Mouse (Mus musculus) layer of hippocampus, adult 2 months (tissue): ENCODE measurements around the gene Nek7. TPM values are rescaled to one million over a fixed set of nuclear protein-coding genes. Genes with fewer than 3 reads are reported as not detected.

Experiments
- DNase-seq, 2 experiments: peaks; one replicate each; pipeline ENCODE4 v3.0.0; 2022; ENCODE audit warnings: low spot score in 2 of 2
- H3K27ac ChIP-seq: fragments of 200-600 bp; 2 replicates; pipeline ENCODE4 v1.8.1; 2022
- H3K4me3 ChIP-seq: fragments of 200-600 bp; 2 replicates; pipeline ENCODE4 v1.8.1; 2022; ENCODE audit warnings: mild to moderate bottlenecking
- CTCF ChIP-seq: fragments of 200-600 bp; conservative IDR thresholded peaks from 2 replicates; pipeline ENCODE4 v1.8.1; 2022; ENCODE audit warnings: antibody characterized with exemption, mild to moderate bottlenecking, moderate library complexity
- total RNA-seq, 2 experiments: library from RNA; stranded (reverse); gene quantifications; 2 replicates each; pipeline ENCODE4 v1.2.3; 2021

Gene Nek7
- total RNA-seq, 2 experiments from 2014 or later = 33.9 to 34.9 TPM

GRCm38 (mm10) chr1:138596127-138596706 is 23.7 kb downstream of the Nek7 start:
- no peak for TF ChIP-seq CTCF
- no peak overlapping the region for H3K4me3 ChIP-seq
- no peak for DNase-seq
- H3K27ac ChIP-seq = peak overlapping the region; percentile 36; the same call in 1 of the 2 replicates

GRCm38 (mm10) chr1:138594910-138595309 is 25.0 kb downstream of the Nek7 start:
- H3K4me3 ChIP-seq = no peak overlapping the region
- H3K27ac ChIP-seq = peak overlapping the region; percentile 61; the same call in 1 of the 2 replicates
- no peak for TF ChIP-seq CTCF
- DNase-seq = no peak

- no peak for TF ChIP-seq CTCF
- Histone ChIP-seq H3K4me3 (no peak overlapping the region), H3K27ac (no peak overlapping the region)
- DNase-seq = no peak
Observed at GRCm38 (mm10) chr1:138593922-138594321, 26.0 kb downstream of the Nek7 start.

- H3K27ac ChIP-seq = no peak overlapping the region
- no peak for TF ChIP-seq CTCF
- no peak overlapping the region for H3K4me3 ChIP-seq
- no peak for DNase-seq
Observed at GRCm38 (mm10) chr1:138592466-138592865, 27.5 kb downstream of the Nek7 start.

GRCm38 (mm10) chr1:138590451-138591022 is 29.4 kb downstream of the Nek7 start:
- no peak for TF ChIP-seq CTCF
- 0 out of 2 replicates have a peak overlapping the region, but pooled peaks have one; percentile 10 for H3K27ac ChIP-seq
- no peak overlapping the region for H3K4me3 ChIP-seq
- no peak for DNase-seq

- Histone ChIP-seq H3K4me3 (no peak overlapping the region), H3K27ac (no peak overlapping the region; the same call in 1 of the 2 replicates)
- TF ChIP-seq CTCF = no peak
- DNase-seq = no peak
Observed at GRCm38 (mm10) chr1:138589126-138589525, 30.8 kb downstream of the Nek7 start.

- no peak for TF ChIP-seq CTCF
- Histone ChIP-seq H3K27ac (no peak overlapping the region), H3K4me3 (no peak overlapping the region)
- DNase-seq = no peak
Observed at GRCm38 (mm10) chr1:138587812-138588211, 32.1 kb downstream of the Nek7 start.

- H3K27ac ChIP-seq = no peak overlapping the region
- no peak for DNase-seq
- TF ChIP-seq CTCF = no peak
- no peak overlapping the region for H3K4me3 ChIP-seq
Observed at GRCm38 (mm10) chr1:138586891-138587290, 33.0 kb downstream of the Nek7 start.

GRCm38 (mm10) chr1:138584423-138585013 is 35.4 kb downstream of the Nek7 start:
- Histone ChIP-seq H3K4me3 (no peak overlapping the region), H3K27ac (no peak overlapping the region)
- no peak for TF ChIP-seq CTCF
- no peak for DNase-seq

GRCm38 (mm10) chr1:138582225-138582624 is 37.7 kb downstream of the Nek7 start:
- DNase-seq = no peak
- no peak overlapping the region for H3K4me3 ChIP-seq
- no peak overlapping the region for H3K27ac ChIP-seq
- no peak for TF ChIP-seq CTCF

- H3K4me3 ChIP-seq = no peak overlapping the region
- TF ChIP-seq CTCF = no peak
- no peak for DNase-seq
- H3K27ac ChIP-seq = no peak overlapping the region
Observed at GRCm38 (mm10) chr1:138579822-138580492, 40.0 kb downstream of the Nek7 start.

GRCm38 (mm10) chr1:138579207-138579606 is 40.7 kb downstream of the Nek7 start:
- DNase-seq = no peak
- Histone ChIP-seq H3K27ac (no peak overlapping the region), H3K4me3 (no peak overlapping the region)
- no peak for TF ChIP-seq CTCF

GRCm38 (mm10) chr1:138576803-138577202 is 43.1 kb downstream of the Nek7 start:
- Histone ChIP-seq H3K4me3 (no peak overlapping the region), H3K27ac (peak overlapping the region; percentile 70; the same call in 1 of the 2 replicates)
- peak; percentile 22 to 23 for DNase-seq
- TF ChIP-seq CTCF = no peak
